Mouse (Mus musculus): ENCODE measurements around the gene Thop1. TPM values are rescaled to one million over a fixed set of nuclear protein-coding genes. Genes with fewer than 3 reads are reported as not detected.

Gene Thop1
- 48.7 and 53.8 TPM in 2 replicates for polyA plus RNA-seq (2015; fragmentation: Nextera tagmentation; extraction: Ambion mirVana)

DNA sequence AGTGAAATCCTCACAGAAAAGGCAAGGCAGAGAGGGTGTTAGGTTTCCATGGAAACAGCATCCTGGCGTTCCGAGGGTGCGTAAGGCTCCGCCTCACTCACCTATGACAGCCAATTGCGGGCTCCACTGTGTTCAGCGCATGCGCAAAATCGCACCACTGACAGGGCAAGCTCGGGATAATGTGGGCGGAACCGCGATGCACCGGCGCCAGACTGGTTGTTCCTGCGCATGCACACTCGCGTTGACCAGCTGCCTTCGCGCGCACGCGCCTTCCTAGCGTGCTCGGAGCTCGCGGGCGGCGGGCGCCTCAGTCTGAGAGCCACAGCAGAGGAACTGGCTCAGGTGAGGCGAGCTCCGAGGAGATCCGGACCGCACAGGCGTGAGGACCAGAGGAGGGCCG is at the start of gene Thop1:
TSS of gene Thop1 (plus strand) at position 200 of the 400 bp plus-strand sequence.
- peak within 1 kb of the TSS; percentile 70 for H3K4me3 ChIP-seq (ENCODE audit: low read length)
- peak; percentile 92 for ATAC-seq
- H3K27ac ChIP-seq (ENCODE audit: low read length) = no peak within 1 kb of the TSS
- peaks cover 6% of the 10 kb centered on the region; the same call in 1 of the 2 replicates for H3K36me3 ChIP-seq (ENCODE audit: control insufficient read depth, insufficient read depth, low read length)
- H3K9ac ChIP-seq (ENCODE audit: low read depth, low read length) = peak within 1 kb of the TSS; percentile 77
- WGBS = under 1% methylated on average over 35 of the region's 35 CpGs
- no peaks in the 10 kb centered on the region for H3K27me3 ChIP-seq (replicated peaks; ENCODE audit: control insufficient read depth, insufficient read depth, low read length)
- no peaks in the 10 kb centered on the region for H3K9me3 ChIP-seq (ENCODE audit: control insufficient read depth, low read length)
- peak within 1 kb of the TSS; percentile 82 for H3K4me2 ChIP-seq (ENCODE audit: low read depth, low read length)
- H3K4me1 ChIP-seq (ENCODE audit: control insufficient read depth, insufficient read depth, low read length) = peaks cover 12% of the 10 kb centered on the region

DNA sequence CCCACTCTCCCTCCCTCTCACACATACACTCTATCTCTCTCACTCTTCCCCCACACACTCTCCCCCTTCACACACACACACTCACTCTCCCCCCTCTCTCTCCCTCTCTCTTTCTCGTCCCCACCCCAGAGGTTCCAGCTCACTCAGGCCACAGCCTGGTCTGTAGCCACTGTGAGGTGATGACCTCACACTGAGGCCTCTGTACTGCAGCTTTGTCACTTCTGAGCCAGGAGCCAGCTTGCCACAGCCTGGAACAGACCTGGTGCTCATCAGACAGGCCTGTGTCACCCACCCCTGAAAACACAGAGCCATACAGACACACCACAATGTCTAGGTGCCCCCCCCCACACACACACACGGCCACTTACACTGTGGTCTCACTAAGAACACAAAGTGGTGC is 49.6 kb upstream of the Thop1 start:
- Histone ChIP-seq H3K27me3 (replicated peaks; ENCODE audit: control insufficient read depth, insufficient read depth, low read length) (peaks cover 21% of the 10 kb centered on the region), H3K27ac (ENCODE audit: low read length) (no peak overlapping the region), H3K4me2 (ENCODE audit: low read depth, low read length) (no peak overlapping the region), H3K9ac (ENCODE audit: low read depth, low read length) (no peak overlapping the region), H3K9me3 (ENCODE audit: control insufficient read depth, low read length) (no peaks in the 10 kb centered on the region), H3K4me1 (ENCODE audit: control insufficient read depth, insufficient read depth, low read length) (no peaks in the 10 kb centered on the region), H3K4me3 (ENCODE audit: low read length) (no peak overlapping the region), H3K36me3 (ENCODE audit: control insufficient read depth, insufficient read depth, low read length) (no peaks in the 10 kb centered on the region)
- 64% methylated on average over 2 of the region's 2 CpGs for WGBS
- no peak for ATAC-seq

DNA sequence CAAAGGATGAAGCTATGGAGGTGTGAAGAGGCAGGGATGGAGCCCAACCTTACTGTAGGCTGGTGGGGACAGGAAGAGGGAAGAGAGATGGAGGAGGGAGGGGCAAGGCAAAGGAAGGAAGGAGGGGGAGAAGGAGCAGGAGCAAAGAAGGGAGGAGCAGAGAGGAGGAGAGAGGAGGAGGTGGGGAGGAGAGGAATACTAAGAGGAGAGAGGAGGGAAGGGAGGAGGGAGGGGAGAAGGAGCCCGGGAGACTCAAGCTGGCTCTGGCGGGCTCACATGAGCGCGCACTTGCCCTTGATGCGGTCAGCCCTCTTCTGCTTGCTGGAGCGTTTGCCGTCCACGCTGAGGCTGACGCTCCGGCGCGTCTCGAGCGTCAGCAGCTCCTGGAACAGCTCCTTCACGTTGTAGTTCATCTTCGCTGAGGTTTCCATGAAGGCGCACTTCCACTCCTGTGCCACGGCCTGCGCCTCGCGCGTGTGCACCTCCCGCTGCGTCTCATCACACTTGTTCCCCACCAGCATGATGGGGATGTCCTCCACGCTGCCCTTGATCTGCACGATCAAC is 48.2 kb upstream of the Thop1 start:
- no peak overlapping the region for H3K27ac ChIP-seq (ENCODE audit: low read length)
- H3K4me1 ChIP-seq (ENCODE audit: control insufficient read depth, insufficient read depth, low read length) = no peaks in the 10 kb centered on the region
- no peaks in the 10 kb centered on the region for H3K36me3 ChIP-seq (ENCODE audit: control insufficient read depth, insufficient read depth, low read length)
- no peaks in the 10 kb centered on the region for H3K9me3 ChIP-seq (ENCODE audit: control insufficient read depth, low read length)
- H3K9ac ChIP-seq (ENCODE audit: low read depth, low read length) = no peak overlapping the region
- peaks cover 30% of the 10 kb centered on the region for H3K27me3 ChIP-seq (replicated peaks; ENCODE audit: control insufficient read depth, insufficient read depth, low read length)
- 13% methylated on average over 26 of the region's 26 CpGs for WGBS
- no peak for ATAC-seq
- H3K4me2 ChIP-seq (ENCODE audit: low read depth, low read length) = no peak overlapping the region
- no peak overlapping the region for H3K4me3 ChIP-seq (ENCODE audit: low read length)

DNA sequence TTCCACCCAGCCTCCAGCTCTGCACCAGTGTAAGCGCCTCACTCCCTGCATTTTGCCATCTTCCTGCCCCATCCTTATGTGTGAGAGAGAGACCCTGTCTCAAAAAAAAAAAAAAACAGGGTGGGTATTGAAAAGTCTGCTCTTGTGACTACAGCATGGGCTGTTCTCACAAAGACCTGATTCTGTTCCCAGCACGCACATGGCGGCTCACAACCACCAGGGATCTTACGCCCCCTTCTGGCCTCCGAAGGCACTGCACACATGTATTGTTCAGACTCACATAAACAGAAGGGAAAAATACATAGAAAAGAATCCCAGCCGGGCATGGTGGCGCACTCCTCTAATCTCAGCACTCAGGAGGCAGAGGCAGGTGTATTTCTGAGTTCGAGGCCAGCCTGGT is 47.1 kb upstream of the Thop1 start:
- no peak overlapping the region for H3K9ac ChIP-seq (ENCODE audit: low read depth, low read length)
- no peaks in the 10 kb centered on the region for H3K9me3 ChIP-seq (ENCODE audit: control insufficient read depth, low read length)
- ATAC-seq = no peak
- no peak overlapping the region for H3K27ac ChIP-seq (ENCODE audit: low read length)
- no peaks in the 10 kb centered on the region for H3K36me3 ChIP-seq (ENCODE audit: control insufficient read depth, insufficient read depth, low read length)
- H3K4me2 ChIP-seq (ENCODE audit: low read depth, low read length) = no peak overlapping the region
- H3K27me3 ChIP-seq (replicated peaks; ENCODE audit: control insufficient read depth, insufficient read depth, low read length) = peaks cover 30% of the 10 kb centered on the region
- H3K4me1 ChIP-seq (ENCODE audit: control insufficient read depth, insufficient read depth, low read length) = no peaks in the 10 kb centered on the region
- 60% methylated on average over 8 of the region's 8 CpGs for WGBS
- H3K4me3 ChIP-seq (ENCODE audit: low read length) = no peak overlapping the region

DNA sequence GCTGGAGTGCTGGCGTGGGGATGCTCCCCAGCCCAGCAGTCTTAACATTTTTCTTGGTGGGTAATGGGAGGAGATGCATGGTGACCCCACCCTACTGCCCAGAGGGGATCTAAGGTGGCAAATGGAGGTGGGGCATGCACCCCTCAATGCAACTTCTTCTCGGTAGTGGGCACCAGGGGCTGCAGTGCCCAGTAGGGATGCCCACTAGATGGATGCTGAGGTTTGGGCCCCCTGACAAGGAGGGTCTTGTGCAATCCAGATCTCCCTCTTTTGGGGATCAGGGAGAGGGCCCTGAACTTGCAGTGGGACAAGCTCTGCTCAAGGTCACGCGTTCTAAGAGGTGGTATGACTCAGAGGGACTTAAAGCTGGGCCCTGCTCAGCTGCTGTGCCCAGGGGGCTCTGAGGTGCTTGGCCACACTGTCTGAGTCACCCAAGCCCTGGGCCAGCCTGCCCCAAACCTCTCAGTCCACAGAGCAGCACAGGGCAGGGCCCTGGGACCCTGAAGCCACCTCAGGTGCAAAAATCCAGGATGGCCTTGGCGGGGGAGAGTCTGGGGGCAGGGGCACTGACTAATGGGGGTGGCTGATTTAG is 45.4 kb upstream of the Thop1 start:
- Histone ChIP-seq H3K27me3 (replicated peaks; ENCODE audit: control insufficient read depth, insufficient read depth, low read length) (peaks cover 30% of the 10 kb centered on the region), H3K27ac (ENCODE audit: low read length) (no peak overlapping the region), H3K9ac (ENCODE audit: low read depth, low read length) (no peak overlapping the region), H3K36me3 (ENCODE audit: control insufficient read depth, insufficient read depth, low read length) (no peaks in the 10 kb centered on the region), H3K4me2 (ENCODE audit: low read depth, low read length) (no peak overlapping the region), H3K9me3 (ENCODE audit: control insufficient read depth, low read length) (no peaks in the 10 kb centered on the region), H3K4me3 (ENCODE audit: low read length) (no peak overlapping the region), H3K4me1 (ENCODE audit: control insufficient read depth, insufficient read depth, low read length) (no peaks in the 10 kb centered on the region)
- ATAC-seq = no peak
- WGBS = 67% methylated on average over 5 of the region's 5 CpGs

DNA sequence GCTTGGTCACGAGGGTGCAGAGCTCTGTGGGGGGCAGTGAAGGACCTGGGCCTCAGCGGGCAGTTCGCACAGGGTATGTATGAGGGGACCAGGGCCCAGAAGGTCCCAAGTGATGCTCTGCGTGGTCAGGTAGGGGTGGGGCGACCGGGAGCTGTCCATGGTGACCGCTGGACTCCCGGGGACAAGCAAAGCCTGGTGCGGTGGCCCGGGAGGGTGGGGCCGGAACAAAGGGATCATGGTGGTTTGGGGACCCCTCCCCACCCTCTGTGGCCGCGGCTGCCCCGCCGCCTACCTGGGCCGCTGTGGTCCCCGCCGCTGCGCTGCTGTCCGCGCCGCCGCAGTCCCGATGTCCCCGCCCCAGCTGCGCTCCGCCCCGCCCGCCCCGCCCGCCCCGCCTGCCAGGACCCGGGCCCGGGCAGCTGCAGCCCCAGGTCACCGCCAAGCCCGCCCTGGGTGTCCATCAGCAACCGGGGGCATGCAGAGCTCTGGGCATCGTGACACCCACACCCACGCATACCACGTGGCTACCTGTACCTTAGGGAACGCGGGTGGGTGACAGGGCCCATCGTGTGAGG is 44.7 kb upstream of the Thop1 start:
- H3K36me3 ChIP-seq (ENCODE audit: control insufficient read depth, insufficient read depth, low read length) = no peaks in the 10 kb centered on the region
- H3K27ac ChIP-seq (ENCODE audit: low read length) = no peak overlapping the region
- no peaks in the 10 kb centered on the region for H3K9me3 ChIP-seq (ENCODE audit: control insufficient read depth, low read length)
- H3K4me3 ChIP-seq (ENCODE audit: low read length) = peak overlapping the region; percentile 36
- H3K4me2 ChIP-seq (ENCODE audit: low read depth, low read length) = peak overlapping the region; percentile 50
- H3K9ac ChIP-seq (ENCODE audit: low read depth, low read length) = peak overlapping the region; percentile 8; the same call in 1 of the 2 replicates
- H3K27me3 ChIP-seq (replicated peaks; ENCODE audit: control insufficient read depth, insufficient read depth, low read length) = peaks cover 30% of the 10 kb centered on the region
- ATAC-seq = peak; percentile 40; the same call in 1 of the 2 replicates
- no peaks in the 10 kb centered on the region for H3K4me1 ChIP-seq (ENCODE audit: control insufficient read depth, insufficient read depth, low read length)
- WGBS = 2% methylated on average over 39 of the region's 43 CpGs

DNA sequence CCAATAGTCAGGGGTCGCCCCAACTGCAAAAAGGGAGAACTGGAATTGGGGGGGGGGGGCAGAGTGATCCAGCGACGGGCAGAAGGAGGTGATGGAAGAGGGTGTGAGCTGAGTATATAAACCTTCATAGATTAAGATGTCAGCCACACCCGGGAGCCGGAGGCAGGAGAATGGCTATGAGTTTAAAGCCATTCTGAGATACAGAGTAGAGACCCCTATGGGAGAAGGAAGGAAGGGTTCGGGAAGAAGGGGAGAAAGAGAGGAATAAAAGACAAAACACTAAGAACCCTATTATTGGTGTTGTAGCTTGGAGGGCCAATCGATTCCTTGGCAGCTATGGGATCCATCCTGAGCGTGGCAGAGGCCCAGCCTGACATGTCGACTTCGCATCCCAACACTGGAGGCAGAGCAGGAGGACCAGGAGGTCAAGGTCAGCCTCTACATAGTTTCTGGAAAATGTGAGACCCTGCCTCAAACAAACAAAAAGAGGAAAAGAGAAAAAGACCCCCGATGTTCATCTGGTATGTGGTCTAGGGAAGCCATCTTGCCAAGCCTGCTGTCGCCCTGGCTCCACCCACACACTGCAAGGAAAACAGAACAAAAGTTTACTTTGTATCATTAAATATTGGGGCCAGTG is 44.1 kb upstream of the Thop1 start, which contains the start of gene Diras1:
TSS of gene Diras1 (minus strand) at position 24 of the 637 bp plus-strand sequence.
- no peak for ATAC-seq
- 45% methylated on average over 12 of the region's 12 CpGs for WGBS
- H3K4me2 ChIP-seq (ENCODE audit: low read depth, low read length) = peak within 1 kb of the TSS; percentile 50
- H3K27ac ChIP-seq (ENCODE audit: low read length) = no peak within 1 kb of the TSS
- no peaks in the 10 kb centered on the region for H3K9me3 ChIP-seq (ENCODE audit: control insufficient read depth, low read length)
- peak within 1 kb of the TSS; percentile 36 for H3K4me3 ChIP-seq (ENCODE audit: low read length)
- no peaks in the 10 kb centered on the region for H3K36me3 ChIP-seq (ENCODE audit: control insufficient read depth, insufficient read depth, low read length)
- H3K27me3 ChIP-seq (replicated peaks; ENCODE audit: control insufficient read depth, insufficient read depth, low read length) = peaks cover 30% of the 10 kb centered on the region
- H3K9ac ChIP-seq (ENCODE audit: low read depth, low read length) = peak within 1 kb of the TSS; percentile 8; the same call in 1 of the 2 replicates
- H3K4me1 ChIP-seq (ENCODE audit: control insufficient read depth, insufficient read depth, low read length) = no peaks in the 10 kb centered on the region

DNA sequence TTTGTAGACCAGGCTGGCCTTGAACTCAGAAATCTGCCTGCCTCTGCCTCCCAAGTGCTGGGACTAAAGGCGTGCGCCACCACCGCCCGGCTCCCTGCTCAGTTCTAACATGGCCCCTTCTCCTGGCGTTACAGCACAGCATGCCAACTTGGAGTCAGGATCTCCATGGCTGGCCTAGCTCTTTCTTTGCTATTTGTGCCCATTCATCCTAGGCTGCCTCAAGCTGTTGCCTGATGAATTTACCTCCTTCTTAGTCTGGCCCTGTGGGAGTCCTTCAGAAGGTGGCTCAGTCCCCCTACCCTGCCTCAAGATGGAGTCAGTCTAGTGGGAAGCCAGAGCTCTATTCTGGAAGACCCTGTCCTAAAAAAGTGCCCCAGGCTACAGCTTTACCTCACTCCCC is 43.0 kb upstream of the Thop1 start:
- H3K9me3 ChIP-seq (ENCODE audit: control insufficient read depth, low read length) = no peaks in the 10 kb centered on the region
- no peak overlapping the region for H3K4me2 ChIP-seq (ENCODE audit: low read depth, low read length)
- no peak for ATAC-seq
- 91% methylated on average over 5 of the region's 5 CpGs for WGBS
- peaks cover 3% of the 10 kb centered on the region; the same call in 1 of the 2 replicates for H3K36me3 ChIP-seq (ENCODE audit: control insufficient read depth, insufficient read depth, low read length)
- H3K27me3 ChIP-seq (replicated peaks; ENCODE audit: control insufficient read depth, insufficient read depth, low read length) = peaks cover 30% of the 10 kb centered on the region
- H3K4me1 ChIP-seq (ENCODE audit: control insufficient read depth, insufficient read depth, low read length) = no peaks in the 10 kb centered on the region
- no peak overlapping the region for H3K4me3 ChIP-seq (ENCODE audit: low read length)
- no peak overlapping the region for H3K9ac ChIP-seq (ENCODE audit: low read depth, low read length)
- no peak overlapping the region for H3K27ac ChIP-seq (ENCODE audit: low read length)

DNA sequence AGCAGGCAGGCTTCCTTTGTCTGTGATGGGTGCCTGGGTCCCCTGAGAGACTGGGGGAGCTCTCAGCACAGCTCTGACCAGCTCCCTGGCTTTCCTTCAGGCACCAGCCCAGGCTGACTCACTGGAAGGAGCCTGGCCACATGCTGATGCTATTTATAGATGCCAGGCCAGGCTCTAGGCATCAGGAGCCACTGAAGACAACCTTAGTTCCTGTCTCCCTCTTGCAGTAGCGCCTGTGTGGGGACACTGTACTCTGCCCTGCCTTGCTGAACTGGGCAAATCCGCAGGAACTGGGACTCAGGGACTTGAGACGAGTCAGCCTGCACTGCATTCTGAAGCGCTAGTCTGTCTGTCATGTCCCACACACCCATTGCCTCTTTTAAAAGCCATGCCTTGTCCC is 42.5 kb upstream of the Thop1 start:
- Histone ChIP-seq H3K4me1 (ENCODE audit: control insufficient read depth, insufficient read depth, low read length) (no peaks in the 10 kb centered on the region), H3K4me3 (ENCODE audit: low read length) (no peak overlapping the region), H3K9ac (ENCODE audit: low read depth, low read length) (no peak overlapping the region), H3K9me3 (ENCODE audit: control insufficient read depth, low read length) (no peaks in the 10 kb centered on the region), H3K36me3 (ENCODE audit: control insufficient read depth, insufficient read depth, low read length) (peaks cover 3% of the 10 kb centered on the region; the same call in 1 of the 2 replicates), H3K27ac (ENCODE audit: low read length) (no peak overlapping the region), H3K27me3 (replicated peaks; ENCODE audit: control insufficient read depth, insufficient read depth, low read length) (peaks cover 27% of the 10 kb centered on the region), H3K4me2 (ENCODE audit: low read depth, low read length) (no peak overlapping the region)
- no peak for ATAC-seq
- WGBS = 70% methylated on average over 4 of the region's 4 CpGs
